Mouse (Mus musculus): ENCODE measurements around the gene 4930402H24Rik. TPM values are rescaled to one million over a fixed set of nuclear protein-coding genes. Genes with fewer than 3 reads are reported as not detected.

The 4930402H24Rik gene
- polyA plus RNA-seq, 1 experiment: 10.0 TPM

GRCm38 (mm10) chr2:130767483-130767882 lies 138.7 kb downstream of the 4930402H24Rik start:
- Histone ChIP-seq H3K4me1 (ENCODE audit: control insufficient read depth, insufficient read depth, insufficient read length, low read length) (no peaks in the 10 kb centered on the region), H3K4me3 (ENCODE audit: low read depth, low read length) (no peak overlapping the region), H3K27ac (ENCODE audit: insufficient read depth, low read depth, low read length) (no peak overlapping the region), H3K27me3 (ENCODE audit: control insufficient read depth, insufficient read depth, low read length) (no peaks in the 10 kb centered on the region), H3K36me3 (ENCODE audit: control insufficient read depth, insufficient read depth, low read length) (peaks cover 25% of the 10 kb centered on the region)
- 71% methylated on average over 2 of the region's 2 CpGs for WGBS
- TF ChIP-seq CTCF (IDR thresholded peaks at IDR 0.05; ENCODE audit: extremely low read depth, insufficient read length, insufficient replicate concordance, low read depth, low read length) (no peak), POLR2A (IDR thresholded peaks at IDR 0.05; ENCODE audit: low read depth, low read length) (no peak)

- Histone ChIP-seq H3K27ac (ENCODE audit: insufficient read depth, low read depth, low read length) (no peak overlapping the region), H3K36me3 (ENCODE audit: control insufficient read depth, insufficient read depth, low read length) (peaks cover 28% of the 10 kb centered on the region), H3K27me3 (ENCODE audit: control insufficient read depth, insufficient read depth, low read length) (no peaks in the 10 kb centered on the region), H3K4me3 (ENCODE audit: low read depth, low read length) (no peak overlapping the region), H3K4me1 (ENCODE audit: control insufficient read depth, insufficient read depth, insufficient read length, low read length) (no peaks in the 10 kb centered on the region)
- 86% methylated on average over 3 of the region's 3 CpGs for WGBS
- TF ChIP-seq POLR2A (IDR thresholded peaks at IDR 0.05; ENCODE audit: low read depth, low read length): no peak
- TF ChIP-seq CTCF (IDR thresholded peaks at IDR 0.05; ENCODE audit: extremely low read depth, insufficient read length, insufficient replicate concordance, low read depth, low read length): no peak
These were observed 140.8 kb downstream of the 4930402H24Rik start for GRCm38 (mm10) chr2:130765396-130765795.

GRCm38 (mm10) chr2:130760876-130761275 lies 145.3 kb downstream of the 4930402H24Rik start:
- H3K27ac ChIP-seq (ENCODE audit: insufficient read depth, low read depth, low read length): no peak overlapping the region
- H3K36me3 ChIP-seq (ENCODE audit: control insufficient read depth, insufficient read depth, low read length): peaks cover 20% of the 10 kb centered on the region
- H3K27me3 ChIP-seq (ENCODE audit: control insufficient read depth, insufficient read depth, low read length): no peaks in the 10 kb centered on the region
- TF ChIP-seq CTCF (IDR thresholded peaks at IDR 0.05; ENCODE audit: extremely low read depth, insufficient read length, insufficient replicate concordance, low read depth, low read length): no peak
- no peaks in the 10 kb centered on the region for H3K4me1 ChIP-seq (ENCODE audit: control insufficient read depth, insufficient read depth, insufficient read length, low read length)
- no peak overlapping the region for H3K4me3 ChIP-seq (ENCODE audit: low read depth, low read length)
- WGBS: 92% methylated on average over 6 of the region's 6 CpGs

GRCm38 (mm10) chr2:130755061-130755607 lies 151.1 kb downstream of the 4930402H24Rik start:
- H3K36me3 ChIP-seq (ENCODE audit: control insufficient read depth, insufficient read depth, low read length): no peaks in the 10 kb centered on the region
- no peak overlapping the region for H3K27ac ChIP-seq (ENCODE audit: insufficient read depth, low read depth, low read length)
- TF ChIP-seq POLR2A (IDR thresholded peaks at IDR 0.05; ENCODE audit: low read depth, low read length): no peak
- no peak for TF ChIP-seq CTCF (IDR thresholded peaks at IDR 0.05; ENCODE audit: extremely low read depth, insufficient read length, insufficient replicate concordance, low read depth, low read length)
- H3K4me3 ChIP-seq (ENCODE audit: low read depth, low read length): no peak overlapping the region
- no peaks in the 10 kb centered on the region for H3K27me3 ChIP-seq (ENCODE audit: control insufficient read depth, insufficient read depth, low read length)
- WGBS: 62% methylated on average over 7 of the region's 7 CpGs
- H3K4me1 ChIP-seq (ENCODE audit: control insufficient read depth, insufficient read depth, insufficient read length, low read length): no peaks in the 10 kb centered on the region

- Histone ChIP-seq H3K27ac (ENCODE audit: insufficient read depth, low read depth, low read length) (no peak overlapping the region), H3K36me3 (ENCODE audit: control insufficient read depth, insufficient read depth, low read length) (no peaks in the 10 kb centered on the region), H3K4me3 (ENCODE audit: low read depth, low read length) (no peak overlapping the region), H3K4me1 (ENCODE audit: control insufficient read depth, insufficient read depth, insufficient read length, low read length) (no peaks in the 10 kb centered on the region), H3K27me3 (ENCODE audit: control insufficient read depth, insufficient read depth, low read length) (no peaks in the 10 kb centered on the region)
- TF ChIP-seq POLR2A (IDR thresholded peaks at IDR 0.05; ENCODE audit: low read depth, low read length) (no peak), CTCF (IDR thresholded peaks at IDR 0.05; ENCODE audit: extremely low read depth, insufficient read length, insufficient replicate concordance, low read depth, low read length) (no peak)
- WGBS: 93% methylated on average over 3 of the region's 3 CpGs
These were observed 151.6 kb downstream of the 4930402H24Rik start for GRCm38 (mm10) chr2:130754596-130754995.

GRCm38 (mm10) chr2:130750449-130750848 lies 155.8 kb downstream of the 4930402H24Rik start:
- no peaks in the 10 kb centered on the region for H3K4me1 ChIP-seq (ENCODE audit: control insufficient read depth, insufficient read depth, insufficient read length, low read length)
- no peaks in the 10 kb centered on the region for H3K27me3 ChIP-seq (ENCODE audit: control insufficient read depth, insufficient read depth, low read length)
- TF ChIP-seq CTCF (IDR thresholded peaks at IDR 0.05; ENCODE audit: extremely low read depth, insufficient read length, insufficient replicate concordance, low read depth, low read length) (no peak), POLR2A (IDR thresholded peaks at IDR 0.05; ENCODE audit: low read depth, low read length) (no peak)
- H3K27ac ChIP-seq (ENCODE audit: insufficient read depth, low read depth, low read length): no peak overlapping the region
- H3K4me3 ChIP-seq (ENCODE audit: low read depth, low read length): no peak overlapping the region
- peaks cover 12% of the 10 kb centered on the region for H3K36me3 ChIP-seq (ENCODE audit: control insufficient read depth, insufficient read depth, low read length)
- 65% methylated on average over 8 of the region's 8 CpGs for WGBS

- Histone ChIP-seq H3K36me3 (ENCODE audit: control insufficient read depth, insufficient read depth, low read length) (peaks cover 17% of the 10 kb centered on the region), H3K27ac (ENCODE audit: insufficient read depth, low read depth, low read length) (no peak overlapping the region), H3K4me1 (ENCODE audit: control insufficient read depth, insufficient read depth, insufficient read length, low read length) (no peaks in the 10 kb centered on the region), H3K27me3 (ENCODE audit: control insufficient read depth, insufficient read depth, low read length) (no peaks in the 10 kb centered on the region), H3K4me3 (ENCODE audit: low read depth, low read length) (no peak overlapping the region)
- TF ChIP-seq CTCF (IDR thresholded peaks at IDR 0.05; ENCODE audit: extremely low read depth, insufficient read length, insufficient replicate concordance, low read depth, low read length) (no peak), POLR2A (IDR thresholded peaks at IDR 0.05; ENCODE audit: low read depth, low read length) (no peak)
- 73% methylated on average over 3 of the region's 3 CpGs for WGBS
These were observed 156.5 kb downstream of the 4930402H24Rik start for GRCm38 (mm10) chr2:130749708-130750107.
